Mouse (Mus musculus): ENCODE measurements at regions not wholly inside any gene's neighbourhood (a gene's known extent, or its start where the extent isn't known, plus 50 kb on each side); places are given as distances from the start of the nearest gene placed in this dataset.

- peak; percentile 18 for DNase-seq
These were observed 1681.6 kb upstream of the Cdh8 start for GRCm38 (mm10) chr8:101097851-101098250.

Data from right cerebral cortex, postnatal 14 days (tissue).